Mouse (Mus musculus) small intestine, adult 2 months (tissue): ENCODE measurements at regions not wholly inside any gene's neighbourhood (a gene's known extent, or its start where the extent isn't known, plus 50 kb on each side); places are given as distances from the start of the nearest gene placed in this dataset.

Source experiments
- CTCF ChIP-seq: fragments of 200-500 bp; IDR thresholded peaks from 2 replicates; pipeline ENCODE4 v1.5.1; 2012; ENCODE audit warnings: low read depth, mild to moderate bottlenecking, control low read depth, inconsistent platforms, low read length, moderate library complexity, mixed read lengths; ENCODE audit not compliant: insufficient replicate concordance, insufficient read length; ENCODE audit errors: extremely low read depth
- POLR2A ChIP-seq: fragments of 200-500 bp; IDR thresholded peaks from 2 replicates; pipeline ENCODE4 v1.6.1; 2012; ENCODE audit warnings: low read depth, mild to moderate bottlenecking, control low read depth, inconsistent platforms, low read length, moderate library complexity

DNA sequence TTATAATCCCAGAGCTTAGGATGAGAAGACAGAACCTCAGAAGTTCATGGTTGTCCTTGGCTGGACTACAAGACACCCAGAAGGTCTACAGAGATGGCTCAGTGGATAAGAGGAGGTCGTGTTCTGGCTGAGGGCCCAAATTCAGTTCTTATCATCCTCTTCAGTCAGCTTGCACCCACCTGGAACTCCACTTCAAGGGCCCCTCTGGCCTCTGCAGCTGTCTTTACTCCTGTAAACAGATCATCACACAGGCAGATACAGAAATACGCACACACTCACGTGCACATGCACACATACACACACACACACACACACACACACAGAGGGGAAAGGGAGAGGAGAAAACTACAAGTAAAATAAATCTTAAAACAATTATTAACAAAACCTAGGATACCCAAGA, 385.8 kb upstream of the Slc7a11 start:
- TF ChIP-seq CTCF (no peak), POLR2A (no peak)
